Mouse (Mus musculus): ENCODE measurements around the gene Evpl.
A peak's percentile ranks its signal among the peaks of the same experiment; 100 is the strongest.

Gene Evpl

GRCm38 (mm10) chr11:116221931-116222739 is 15.7 kb downstream of the Evpl start:
- TF ChIP-seq NANOG (IDR thresholded peaks at IDR 0.05; ENCODE audit: borderline replicate concordance, low read length) (no peak), CTCF (conservative IDR thresholded peaks at IDR 0.05; ENCODE audit: low read length) (no peak), POU5F1 (IDR thresholded peaks at IDR 0.05; ENCODE audit: borderline replicate concordance, low read length) (no peak)
- Histone ChIP-seq H3K4me1 (replicated peaks; ENCODE audit: low read depth, low read length) (peaks cover 60% of the 10 kb centered on the region), H3K27me3 (ENCODE audit: insufficient read depth, low read length) (peaks cover 56% of the 10 kb centered on the region), H3K9me3 (ENCODE audit: low read length) (0 out of 2 replicates have a peak, but pooled peaks cover 5% of the 10 kb centered on the region), H3K4me3 (replicated peaks; ENCODE audit: low read length) (peak overlapping the region; percentile 65), H3K36me3 (ENCODE audit: insufficient read depth, low read length) (no peaks in the 10 kb centered on the region)

GRCm38 (mm10) chr11:116219885-116220284 is 18.0 kb downstream of the Evpl start:
- H3K36me3 ChIP-seq (ENCODE audit: insufficient read depth, low read length), result no peaks in the 10 kb centered on the region
- peaks cover 48% of the 10 kb centered on the region for H3K27me3 ChIP-seq (ENCODE audit: insufficient read depth, low read length)
- H3K4me3 ChIP-seq (replicated peaks; ENCODE audit: low read length), result no peak overlapping the region
- TF ChIP-seq POU5F1 (IDR thresholded peaks at IDR 0.05; ENCODE audit: borderline replicate concordance, low read length) (no peak), CTCF (conservative IDR thresholded peaks at IDR 0.05; ENCODE audit: low read length) (peak; percentile 83)
- peaks cover 80% of the 10 kb centered on the region for H3K4me1 ChIP-seq (replicated peaks; ENCODE audit: low read depth, low read length)
- 0 out of 2 replicates have a peak, but pooled peaks cover 3% of the 10 kb centered on the region for H3K9me3 ChIP-seq (ENCODE audit: low read length)

GRCm38 (mm10) chr11:116218737-116219400 is 19.0 kb downstream of the Evpl start:
- Histone ChIP-seq H3K27me3 (ENCODE audit: insufficient read depth, low read length) (peaks cover 38% of the 10 kb centered on the region), H3K9me3 (ENCODE audit: low read length) (no peaks in the 10 kb centered on the region), H3K36me3 (ENCODE audit: insufficient read depth, low read length) (no peaks in the 10 kb centered on the region), H3K4me3 (replicated peaks; ENCODE audit: low read length) (no peak overlapping the region), H3K4me1 (replicated peaks; ENCODE audit: low read depth, low read length) (peaks cover 76% of the 10 kb centered on the region)
- TF ChIP-seq POU5F1 (IDR thresholded peaks at IDR 0.05; ENCODE audit: borderline replicate concordance, low read length) (no peak), CTCF (conservative IDR thresholded peaks at IDR 0.05; ENCODE audit: low read length) (no peak), NANOG (IDR thresholded peaks at IDR 0.05; ENCODE audit: borderline replicate concordance, low read length) (no peak)

- no peaks in the 10 kb centered on the region for H3K9me3 ChIP-seq (ENCODE audit: low read length)
- TF ChIP-seq POU5F1 (IDR thresholded peaks at IDR 0.05; ENCODE audit: borderline replicate concordance, low read length), result no peak
- H3K27me3 ChIP-seq (ENCODE audit: insufficient read depth, low read length), result peaks cover 32% of the 10 kb centered on the region
- peaks cover 70% of the 10 kb centered on the region for H3K4me1 ChIP-seq (replicated peaks; ENCODE audit: low read depth, low read length)
- H3K36me3 ChIP-seq (ENCODE audit: insufficient read depth, low read length), result no peaks in the 10 kb centered on the region
- H3K4me3 ChIP-seq (replicated peaks; ENCODE audit: low read length), result no peak overlapping the region
These were observed 19.6 kb downstream of the Evpl start for GRCm38 (mm10) chr11:116218263-116218662.

GRCm38 (mm10) chr11:116216549-116216948 is 21.3 kb downstream of the Evpl start:
- Histone ChIP-seq H3K9me3 (ENCODE audit: low read length) (no peaks in the 10 kb centered on the region), H3K36me3 (ENCODE audit: insufficient read depth, low read length) (no peaks in the 10 kb centered on the region), H3K4me3 (replicated peaks; ENCODE audit: low read length) (peak overlapping the region; percentile 63; the same call in 1 of the 2 replicates), H3K4me1 (replicated peaks; ENCODE audit: low read depth, low read length) (peaks cover 60% of the 10 kb centered on the region), H3K27me3 (ENCODE audit: insufficient read depth, low read length) (peaks cover 15% of the 10 kb centered on the region)
- TF ChIP-seq NANOG (IDR thresholded peaks at IDR 0.05; ENCODE audit: borderline replicate concordance, low read length) (no peak), CTCF (conservative IDR thresholded peaks at IDR 0.05; ENCODE audit: low read length) (no peak), POU5F1 (IDR thresholded peaks at IDR 0.05; ENCODE audit: borderline replicate concordance, low read length) (no peak)

DNA sequence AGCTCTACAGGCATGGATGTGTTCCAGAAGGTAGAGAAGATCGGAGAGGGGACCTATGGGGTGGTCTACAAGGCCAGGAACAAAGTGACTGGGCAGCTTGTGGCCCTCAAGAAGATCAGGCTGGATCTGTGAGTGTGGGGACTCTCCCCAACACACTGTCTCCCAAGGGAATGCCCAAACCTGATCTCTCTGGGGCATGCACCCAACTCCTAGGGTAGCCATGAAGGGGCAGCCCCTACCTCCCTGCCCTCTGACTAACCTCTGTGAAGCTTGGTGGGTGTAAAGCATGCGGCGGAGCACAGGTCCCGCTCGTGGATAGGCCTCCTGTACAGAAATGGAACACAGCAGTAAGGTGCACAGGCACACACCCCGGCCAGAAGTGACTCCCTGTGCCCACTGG is 21.9 kb downstream of the Evpl start:
- no peaks in the 10 kb centered on the region for H3K36me3 ChIP-seq (ENCODE audit: insufficient read depth, low read length)
- peak overlapping the region; percentile 63 for H3K4me3 ChIP-seq (replicated peaks; ENCODE audit: low read length)
- H3K27me3 ChIP-seq (ENCODE audit: insufficient read depth, low read length), result peaks cover 10% of the 10 kb centered on the region
- TF ChIP-seq NANOG (IDR thresholded peaks at IDR 0.05; ENCODE audit: borderline replicate concordance, low read length) (no peak), CTCF (conservative IDR thresholded peaks at IDR 0.05; ENCODE audit: low read length) (no peak), POU5F1 (IDR thresholded peaks at IDR 0.05; ENCODE audit: borderline replicate concordance, low read length) (no peak)
- no peaks in the 10 kb centered on the region for H3K9me3 ChIP-seq (ENCODE audit: low read length)
- peaks cover 60% of the 10 kb centered on the region for H3K4me1 ChIP-seq (replicated peaks; ENCODE audit: low read depth, low read length)

GRCm38 (mm10) chr11:116215181-116215580 is 22.7 kb downstream of the Evpl start:
- Histone ChIP-seq H3K27me3 (ENCODE audit: insufficient read depth, low read length) (peaks cover 1% of the 10 kb centered on the region), H3K4me1 (replicated peaks; ENCODE audit: low read depth, low read length) (peaks cover 60% of the 10 kb centered on the region), H3K36me3 (ENCODE audit: insufficient read depth, low read length) (no peaks in the 10 kb centered on the region), H3K4me3 (replicated peaks; ENCODE audit: low read length) (peak overlapping the region; percentile 63; the same call in 1 of the 2 replicates), H3K9me3 (ENCODE audit: low read length) (no peaks in the 10 kb centered on the region)
- TF ChIP-seq CTCF (conservative IDR thresholded peaks at IDR 0.05; ENCODE audit: low read length) (peak; percentile 86), POU5F1 (IDR thresholded peaks at IDR 0.05; ENCODE audit: borderline replicate concordance, low read length) (no peak), NANOG (IDR thresholded peaks at IDR 0.05; ENCODE audit: borderline replicate concordance, low read length) (no peak)

- no peak overlapping the region for H3K4me3 ChIP-seq (replicated peaks; ENCODE audit: low read length)
- H3K36me3 ChIP-seq (ENCODE audit: insufficient read depth, low read length), result no peaks in the 10 kb centered on the region
- no peaks in the 10 kb centered on the region for H3K27me3 ChIP-seq (ENCODE audit: insufficient read depth, low read length)
- H3K9me3 ChIP-seq (ENCODE audit: low read length), result no peaks in the 10 kb centered on the region
- peaks cover 57% of the 10 kb centered on the region for H3K4me1 ChIP-seq (replicated peaks; ENCODE audit: low read depth, low read length)
- no peak for TF ChIP-seq CTCF (conservative IDR thresholded peaks at IDR 0.05; ENCODE audit: low read length)
- no peak for TF ChIP-seq POU5F1 (IDR thresholded peaks at IDR 0.05; ENCODE audit: borderline replicate concordance, low read length)
- TF ChIP-seq NANOG (IDR thresholded peaks at IDR 0.05; ENCODE audit: borderline replicate concordance, low read length), result no peak
These were observed 23.9 kb downstream of the Evpl start for GRCm38 (mm10) chr11:116213877-116214510.

All from E14TG2a.4 (cell line).